Mouse (Mus musculus) adrenal gland, adult 8-10 months (tissue): ENCODE measurements at regions not wholly inside any gene's neighbourhood (a gene's known extent, or its start where the extent isn't known, plus 50 kb on each side); places are given as distances from the start of the nearest gene placed in this dataset.

Source experiments
- DNase-seq: peaks from one replicate; pipeline ENCODE4 v3.0.0; 2022

DNA sequence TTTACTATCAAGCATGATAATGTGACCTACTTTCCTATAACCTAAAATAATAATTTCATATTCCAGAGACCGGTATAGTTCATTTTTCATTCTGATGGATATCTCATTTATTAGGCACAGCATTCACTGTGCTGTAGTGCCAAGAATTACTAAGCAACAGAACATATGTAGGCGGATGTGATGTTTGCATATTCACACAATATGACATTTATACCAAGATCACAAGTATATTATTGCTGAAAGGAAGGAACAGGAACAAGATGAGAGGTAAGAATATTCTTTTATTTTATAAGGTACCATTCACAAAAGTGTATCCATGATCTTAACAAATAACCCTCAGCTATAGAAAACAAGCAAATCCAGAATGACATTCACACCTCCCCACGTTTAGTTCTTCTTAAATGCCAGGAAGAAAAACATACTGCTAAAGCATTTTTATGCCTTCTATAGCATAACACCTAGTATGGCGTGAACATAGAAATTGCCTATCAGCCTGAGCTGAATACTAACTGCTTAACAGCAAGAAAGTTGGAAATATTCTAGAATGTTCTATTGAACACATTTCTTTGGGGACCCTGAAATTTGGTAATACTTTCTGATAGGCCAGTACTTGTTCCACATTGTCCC, 1062.8 kb upstream of the Acvr2a start:
- no peak for DNase-seq

- no peak for DNase-seq
Measured at GRCm38 (mm10) chr2:47755716-47756115, 1058.2 kb upstream of the Acvr2a start.

DNA sequence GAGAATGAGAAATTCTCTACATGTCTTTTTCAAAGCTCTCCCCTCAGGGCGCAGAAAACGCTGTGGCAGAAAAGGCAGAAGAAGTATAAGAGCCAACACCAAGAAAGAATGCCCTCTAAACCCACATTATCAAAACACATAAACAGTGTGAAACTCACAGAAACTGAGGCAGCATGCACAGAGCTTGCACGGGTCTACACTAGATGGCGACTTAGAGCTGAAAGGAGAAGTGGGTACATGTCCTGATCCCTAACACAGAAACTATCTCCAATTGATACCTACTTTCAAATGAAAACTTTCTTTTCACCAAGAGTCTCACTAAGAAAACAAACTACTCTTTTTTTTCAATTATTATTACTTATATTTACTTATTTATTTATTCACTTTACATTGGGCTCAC, 1057.7 kb upstream of the Acvr2a start:
- DNase-seq = no peak

GRCm38 (mm10) chr2:47775766-47776165, 1038.1 kb upstream of the Acvr2a start:
- no peak for DNase-seq

DNA sequence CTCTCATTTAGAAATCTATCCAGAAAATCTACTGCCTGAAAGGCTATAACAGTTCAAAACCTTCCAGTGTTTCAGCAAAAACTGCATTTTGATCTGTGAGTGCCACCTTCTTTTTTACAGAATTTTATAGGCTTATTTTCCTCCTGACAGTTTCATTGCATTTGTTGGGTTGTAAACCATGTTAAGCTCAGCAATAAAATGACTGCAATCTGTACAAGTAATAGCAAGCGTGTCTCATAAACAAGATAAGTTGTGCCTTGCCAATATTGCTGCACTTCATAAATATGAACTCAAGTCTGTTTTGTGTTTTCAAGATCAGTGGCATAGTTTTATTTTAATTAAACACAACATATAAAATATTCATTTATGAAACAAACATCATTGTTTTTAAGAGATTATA, 1036.9 kb upstream of the Acvr2a start:
- DNase-seq = no peak

DNA sequence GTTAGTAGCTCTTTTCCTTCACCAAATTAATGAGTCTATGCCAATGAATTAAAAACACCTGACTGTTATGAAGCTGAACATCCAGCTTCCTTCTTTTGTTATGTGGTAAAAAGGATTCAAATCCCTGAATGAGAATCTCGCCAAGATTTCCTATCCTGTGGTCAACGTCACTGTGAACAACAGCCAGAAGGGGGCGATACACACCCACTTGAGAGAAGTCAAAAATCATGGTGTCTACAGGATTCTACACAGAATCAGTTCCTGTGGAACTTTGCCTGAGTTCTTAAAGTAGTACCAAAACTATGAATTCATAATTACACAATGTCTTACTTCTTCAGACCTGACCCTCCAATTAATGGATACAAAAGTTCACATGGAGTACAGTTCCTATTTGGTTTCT, 1028.1 kb upstream of the Acvr2a start:
- DNase-seq = no peak

DNA sequence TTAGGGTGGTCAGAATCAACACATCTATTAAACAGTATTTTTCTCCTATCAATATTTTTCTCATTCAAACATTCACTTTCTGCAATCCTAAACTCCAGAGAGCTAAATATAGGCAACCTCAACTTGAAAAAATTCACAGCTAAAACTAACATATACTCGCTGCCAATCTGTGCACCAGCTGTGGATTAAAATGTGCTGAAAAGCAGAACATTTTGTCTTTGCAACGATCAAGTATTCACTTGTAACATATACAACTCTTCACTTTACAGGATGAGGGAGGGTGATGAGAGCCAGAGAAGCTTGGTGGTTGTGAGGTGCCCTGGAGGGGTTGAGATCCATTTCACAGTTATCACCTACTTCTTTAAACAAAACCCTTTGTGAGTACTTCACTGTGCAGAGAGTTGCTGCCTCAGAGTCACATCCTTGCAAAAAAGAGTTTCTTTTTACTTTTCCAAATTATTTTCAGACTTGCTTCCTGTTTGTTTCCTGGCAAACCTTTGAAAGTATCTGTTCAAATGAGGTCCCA, 991.1 kb upstream of the Acvr2a start:
- no peak for DNase-seq

GRCm38 (mm10) chr2:47832493-47832892, 981.4 kb upstream of the Acvr2a start:
- DNase-seq = no peak

DNA sequence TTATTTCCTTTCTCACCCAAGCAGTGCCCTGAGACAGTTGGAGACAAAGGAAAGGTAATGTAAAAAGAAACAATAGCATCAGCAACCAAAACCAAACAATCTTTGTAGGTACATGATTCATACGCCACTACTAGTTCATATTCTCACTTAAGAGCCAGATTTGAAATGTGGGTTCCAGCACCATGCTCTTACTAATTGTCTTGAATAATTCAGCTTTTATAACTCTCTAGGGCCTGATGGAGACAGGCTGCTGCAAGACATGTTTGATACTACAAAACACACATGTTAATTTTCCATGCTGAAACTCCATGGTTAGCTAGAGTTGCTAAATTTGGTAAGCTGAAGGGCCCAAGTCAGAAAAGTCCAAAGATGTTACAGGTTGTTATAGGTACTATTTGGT, 980.4 kb upstream of the Acvr2a start:
- no peak for DNase-seq

DNA sequence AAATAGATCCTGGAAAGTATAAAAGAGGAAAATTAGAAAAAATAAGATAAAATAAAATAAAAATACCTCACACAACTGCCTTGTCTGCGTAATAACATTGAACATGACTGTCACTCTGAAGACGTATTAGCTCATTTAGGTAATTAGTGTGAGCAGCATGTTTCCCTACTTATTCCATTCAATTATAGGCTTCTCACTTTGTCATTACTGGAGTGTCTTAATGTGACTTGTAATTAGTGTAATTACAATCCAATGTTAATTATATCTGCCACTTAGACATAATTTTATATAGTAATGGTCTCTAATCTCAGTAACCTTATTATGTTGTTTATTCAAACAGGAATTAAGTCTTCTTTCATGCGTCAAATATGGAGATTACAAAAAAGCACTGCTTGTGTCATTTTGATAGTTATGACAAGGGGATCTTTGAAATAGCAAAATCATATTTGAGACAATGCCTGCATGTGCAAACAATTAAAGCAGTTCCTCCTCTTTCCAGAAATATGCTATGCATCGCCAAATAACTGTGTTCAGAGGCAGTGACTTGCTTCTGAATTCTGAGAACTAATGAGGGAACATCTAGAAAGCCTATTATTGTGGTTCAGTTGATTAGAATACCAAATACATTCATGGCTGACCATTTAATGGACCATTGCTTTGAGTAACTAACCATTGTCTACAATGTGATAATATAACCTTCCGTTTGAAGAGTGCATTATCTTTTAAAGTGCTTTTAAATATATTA, 979.7 kb upstream of the Acvr2a start:
- DNase-seq = no peak

- peak; percentile 11 for DNase-seq
Measured at GRCm38 (mm10) chr2:47857229-47857628, 956.7 kb upstream of the Acvr2a start.

GRCm38 (mm10) chr2:47862446-47862845, 951.5 kb upstream of the Acvr2a start:
- no peak for DNase-seq

GRCm38 (mm10) chr2:47878002-47878401, 935.9 kb upstream of the Acvr2a start:
- DNase-seq = no peak

DNA sequence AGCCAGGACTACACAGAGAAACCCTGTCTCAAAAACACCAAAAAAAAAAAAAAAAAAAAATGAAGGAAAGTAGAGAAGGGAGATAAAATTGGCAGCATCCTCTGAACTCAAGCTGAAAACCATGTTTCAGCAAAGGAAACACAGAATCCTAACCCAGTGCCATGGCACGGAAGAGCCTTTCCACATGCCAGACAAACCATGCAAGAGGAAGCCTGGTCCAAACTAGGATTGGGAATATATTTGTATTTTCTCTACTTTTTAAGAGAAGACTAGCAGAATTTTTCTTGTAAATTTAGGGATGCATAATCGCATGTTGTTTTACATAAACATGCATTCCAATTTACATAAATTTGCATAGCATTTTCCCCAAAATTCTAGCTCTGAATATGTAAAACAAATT, 934.8 kb upstream of the Acvr2a start:
- no peak for DNase-seq

- no peak for DNase-seq
Measured at GRCm38 (mm10) chr2:47879796-47880195, 934.1 kb upstream of the Acvr2a start.

- no peak for DNase-seq
Measured at GRCm38 (mm10) chr2:47888166-47888565, 925.7 kb upstream of the Acvr2a start.

DNA sequence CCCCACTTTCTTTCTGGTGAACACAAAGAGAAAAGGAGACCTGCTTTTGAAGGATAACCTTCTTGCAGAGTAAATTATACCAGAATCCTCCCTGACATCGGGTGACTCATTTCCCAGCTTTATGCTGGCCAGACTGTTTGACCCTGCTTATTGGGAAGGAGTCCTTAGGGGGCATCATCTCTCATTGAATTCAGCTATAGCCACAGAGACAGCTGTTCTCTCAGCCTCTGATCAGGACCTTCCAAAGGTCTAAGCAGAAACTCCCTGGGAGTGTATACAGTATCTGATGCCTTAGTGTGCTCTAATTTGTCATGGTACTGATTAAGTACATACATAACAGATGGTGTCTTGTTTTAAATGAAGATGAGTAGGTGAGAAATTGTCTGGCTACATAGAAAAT, 922.5 kb upstream of the Acvr2a start:
- DNase-seq = no peak

DNA sequence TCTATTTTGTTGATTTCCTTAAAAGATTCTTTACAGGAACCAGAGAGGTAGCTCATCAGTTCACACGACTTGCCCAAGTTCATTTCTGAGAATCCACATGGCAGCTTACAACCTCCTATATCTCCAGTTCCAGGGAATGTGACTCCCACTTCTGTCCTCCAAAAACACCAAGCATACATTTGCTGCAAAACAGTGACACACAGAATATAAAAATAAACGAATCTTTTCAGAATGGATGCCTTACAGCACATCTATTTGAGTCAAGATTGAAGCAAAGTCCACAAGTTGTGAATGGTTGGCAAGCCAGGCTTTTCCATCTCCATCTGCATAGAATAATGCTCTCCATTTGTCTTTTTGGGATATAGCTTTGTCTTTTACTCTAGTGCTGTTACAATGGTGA, 921.0 kb upstream of the Acvr2a start:
- DNase-seq = no peak

DNA sequence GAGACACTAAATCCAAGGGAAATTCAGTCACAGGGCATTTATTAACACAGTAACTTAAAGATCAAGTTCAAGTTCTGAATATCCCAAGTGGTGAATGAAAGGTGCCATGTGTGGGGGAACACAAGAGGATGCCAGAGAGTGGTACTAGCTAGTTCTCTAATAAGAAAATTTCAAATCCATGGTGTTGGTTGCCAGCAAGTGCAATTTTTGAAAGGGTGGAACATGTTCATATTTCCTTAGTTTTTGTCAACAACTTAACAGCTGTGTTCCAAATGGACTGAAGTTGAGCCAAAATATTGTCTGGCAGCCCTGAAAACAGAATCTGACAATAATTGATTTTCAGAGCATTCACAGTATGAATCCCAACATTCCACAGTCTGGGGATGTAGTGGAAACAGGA, 919.1 kb upstream of the Acvr2a start:
- no peak for DNase-seq

- no peak for DNase-seq
Measured at GRCm38 (mm10) chr2:47914270-47914669, 899.6 kb upstream of the Acvr2a start.

- DNase-seq = no peak
Measured at GRCm38 (mm10) chr2:47914986-47915485, 898.9 kb upstream of the Acvr2a start.

- DNase-seq = no peak
Measured at GRCm38 (mm10) chr2:47922965-47923364, 890.9 kb upstream of the Acvr2a start.

DNA sequence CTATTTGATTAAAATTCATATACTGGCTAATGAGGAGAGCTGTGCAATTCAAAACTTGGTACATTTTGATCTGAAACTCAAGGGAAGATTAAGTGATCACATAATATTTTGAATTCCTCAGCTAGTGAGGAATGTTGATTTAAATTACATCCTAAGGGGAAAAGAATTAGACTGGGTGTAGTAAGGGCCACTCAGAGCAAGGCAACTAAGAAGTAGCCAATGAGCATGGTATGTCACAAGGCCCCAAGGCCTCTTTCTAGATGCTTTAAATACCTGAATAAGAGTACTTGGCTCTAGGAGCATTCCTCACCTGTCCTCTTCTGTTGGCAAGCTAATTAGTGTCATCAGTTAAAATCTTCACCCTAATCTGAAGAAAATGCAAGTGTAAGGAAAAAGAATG, 887.3 kb upstream of the Acvr2a start:
- DNase-seq = no peak

GRCm38 (mm10) chr2:47945061-47945460, 868.8 kb upstream of the Acvr2a start:
- no peak for DNase-seq
